Mouse (Mus musculus) forebrain, postnatal 0 days (tissue): ENCODE data around the gene Ube2m. TPM values are rescaled to one million over a fixed set of nuclear protein-coding genes. Genes with fewer than 3 reads are reported as not detected.
A peak's percentile ranks its signal among the peaks of the same experiment; 100 is the strongest.

ENCODE experiments used
- ATAC-seq: fragments of 200-750 bp; cut with Nextera tagmentation; 2 replicates; pipeline ENCODE4 v1.8.0; 2017; ENCODE audit warnings: mild to moderate bottlenecking, moderate library complexity
- DNase-seq: peaks from one replicate; pipeline ENCODE4 v3.0.0-alpha.2; 2015
- H3K27ac ChIP-seq: fragments of 300-500 bp; sonication (generic); 2 replicates; pipeline ENCODE4 v1.5.1; 2014; ENCODE audit warnings: low read depth, mild to moderate bottlenecking, antibody characterized with exemption, low read length, moderate library complexity, mixed read lengths
- H3K27me3 ChIP-seq: fragments of 300-500 bp; sonication (generic); 2 replicates; pipeline ENCODE4 v1.6.1; 2014; ENCODE audit warnings: mild to moderate bottlenecking, low read length, mixed read lengths; ENCODE audit not compliant: insufficient read depth
- H3K36me3 ChIP-seq: fragments of 300-500 bp; sonication (generic); 2 replicates; pipeline ENCODE4 v1.6.1; 2014; ENCODE audit warnings: mild to moderate bottlenecking, moderate library complexity; ENCODE audit not compliant: insufficient read depth
- H3K4me1 ChIP-seq: fragments of 300-500 bp; sonication (generic); 2 replicates; pipeline ENCODE4 v1.6.1; 2014; ENCODE audit warnings: antibody characterized with exemption; ENCODE audit not compliant: insufficient read depth
- H3K4me2 ChIP-seq: fragments of 300-500 bp; sonication (generic); 2 replicates; pipeline ENCODE4 v1.6.1; 2014; ENCODE audit warnings: low read depth, mild to moderate bottlenecking, moderate library complexity
- H3K4me3 ChIP-seq: fragments of 300-500 bp; sonication (generic); 2 replicates; pipeline ENCODE4 v1.5.1; 2014; ENCODE audit warnings: low read depth, low read length, mixed read lengths
- H3K9ac ChIP-seq: fragments of 300-500 bp; sonication (generic); 2 replicates; pipeline ENCODE4 v1.6.1; 2014; ENCODE audit warnings: mild to moderate bottlenecking
- H3K9me3 ChIP-seq: fragments of 300-500 bp; sonication (generic); 2 replicates; pipeline ENCODE4 v1.6.1; 2016; ENCODE audit warnings: low read length
- CTCF ChIP-seq: sonication (generic); IDR thresholded peaks from 2 replicates; pipeline ENCODE4 v1.5.1; 2016; ENCODE audit warnings: antibody characterized with exemption, control low read depth, low read depth
- WGBS: fragments of 180-500 bp; shearing (Covaris S2); extraction: QIAGEN DNeasy Blood & Tissue Kit; methylation state at CpG from one replicate; pipeline ENCODE4 v1.1.7; 2014; 5-methylcytosine and 5-hydroxymethylcytosine counted together
- polyA plus RNA-seq: library from polyadenylated mRNA; unstranded; fragments of >200 nt; fragmentation: Nextera tagmentation; extraction: Ambion mirVana; gene quantifications from 2 replicates; pipeline ENCODE4 v1.2.1, GENCODE M21; 2015
- total RNA-seq: library from RNA; depleted of rRNA; stranded (reverse); fragments of >200 nt; gene quantifications from 2 replicates; pipeline ENCODE4 v1.2.3, GENCODE M21; 2014

Ube2m gene
- total and polyA plus RNA-seq, 2 experiments from 2014 or later = 130 to 336 TPM

DNA sequence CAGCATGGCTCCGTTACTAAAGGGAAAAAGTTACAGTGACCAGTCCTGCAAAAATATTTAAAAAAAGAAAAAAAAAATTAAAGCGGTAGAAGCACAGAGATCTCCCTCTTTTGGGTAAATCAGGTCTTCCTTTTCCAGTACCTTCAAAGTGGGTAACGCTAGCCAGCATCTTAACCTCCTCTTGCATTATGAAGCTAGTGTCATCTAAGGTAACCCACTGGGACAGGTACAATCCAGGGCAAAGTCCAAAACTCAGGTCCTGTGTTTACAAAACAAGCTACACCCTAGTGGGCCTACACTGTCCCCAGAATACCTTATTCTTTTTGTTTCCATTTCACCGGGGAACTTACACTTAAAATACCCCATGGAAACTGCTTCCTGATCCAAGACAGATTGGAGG, 24.4 kb downstream of the Ube2m start:
- H3K4me2 ChIP-seq = no peak overlapping the region
- no peaks in the 10 kb centered on the region for H3K9me3 ChIP-seq
- 67% methylated on average over 4 of the region's 4 CpGs for WGBS
- DNase-seq (no peak), ATAC-seq (no peak)
- 0 out of 2 replicates have a peak, but pooled peaks cover 6% of the 10 kb centered on the region for H3K4me1 ChIP-seq
- no peak overlapping the region for H3K27ac ChIP-seq
- H3K9ac ChIP-seq = no peak overlapping the region
- no peak overlapping the region for H3K4me3 ChIP-seq
- no peaks in the 10 kb centered on the region for H3K27me3 ChIP-seq
- H3K36me3 ChIP-seq = no peaks in the 10 kb centered on the region
- no peak for TF ChIP-seq CTCF

DNA sequence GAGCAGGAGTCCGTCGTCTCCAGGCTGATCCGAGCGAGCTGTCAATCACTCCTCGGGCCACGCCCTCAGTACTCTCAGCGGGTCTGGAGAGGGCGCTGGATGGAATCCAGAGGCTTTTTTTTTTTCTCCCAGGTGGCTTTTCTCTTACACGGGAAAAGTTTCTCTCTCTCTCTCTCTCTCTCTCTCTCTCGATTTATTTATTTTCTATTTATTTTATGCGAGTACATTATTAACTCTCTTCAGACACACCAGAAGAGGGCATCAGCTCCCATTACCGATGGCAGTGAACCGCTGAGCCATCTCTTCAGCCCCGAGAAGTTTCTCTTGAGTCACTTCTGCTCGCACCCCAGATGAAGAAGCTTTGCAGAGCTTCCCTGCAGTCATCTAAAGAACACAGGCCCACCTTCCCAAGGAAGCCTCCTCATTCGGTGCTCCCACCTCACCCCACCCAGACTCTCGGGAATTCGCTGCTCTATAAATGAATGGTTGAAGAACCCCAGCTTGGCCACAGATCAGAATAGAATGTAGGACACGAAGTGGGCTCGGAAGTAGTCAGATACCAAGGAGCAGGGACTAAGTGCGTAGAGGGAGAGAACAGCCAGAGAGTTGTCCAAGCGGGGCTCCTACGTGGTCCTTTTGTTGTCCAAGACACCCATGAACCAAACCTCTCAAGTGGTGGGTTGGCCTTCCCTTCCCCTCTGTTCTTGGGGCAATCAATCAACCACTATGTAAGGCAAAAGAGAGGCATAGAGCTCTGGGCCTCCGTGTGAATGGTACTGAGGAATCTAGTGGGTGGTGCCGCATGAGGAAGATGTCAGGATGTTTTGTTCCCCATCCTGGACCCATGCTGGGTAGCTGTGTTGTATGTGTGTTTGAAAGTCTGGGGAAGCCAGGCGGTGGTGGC, 27.8 kb downstream of the Ube2m start, which contains the start of gene Zbtb45:
Gene Zbtb45 (minus strand): TSS at position 30 of the 904 bp plus-strand sequence.
- Histone ChIP-seq H3K9me3 (no peaks in the 10 kb centered on the region), H3K9ac (peak within 1 kb of the TSS; percentile 86), H3K36me3 (peaks cover 25% of the 10 kb centered on the region), H3K27ac (peak within 1 kb of the TSS; percentile 95), H3K4me1 (0 out of 2 replicates have a peak, but pooled peaks cover 6% of the 10 kb centered on the region), H3K4me2 (peak within 1 kb of the TSS; percentile 74), H3K4me3 (peak within 1 kb of the TSS; percentile 79), H3K27me3 (no peaks in the 10 kb centered on the region)
- TF ChIP-seq CTCF = no peak
- 10% methylated on average over 26 of the region's 26 CpGs for whole genome bisulfite sequencing
- ATAC-seq (no peak), DNase-seq (no peak)

- ATAC-seq = peak; percentile 93
- Histone ChIP-seq H3K36me3 (peaks cover 32% of the 10 kb centered on the region), H3K9me3 (no peaks in the 10 kb centered on the region), H3K4me3 (peak overlapping the region; percentile 79), H3K4me2 (peak overlapping the region; percentile 74), H3K4me1 (0 out of 2 replicates have a peak, but pooled peaks cover 6% of the 10 kb centered on the region), H3K9ac (peak overlapping the region; percentile 86), H3K27ac (peak overlapping the region; percentile 95), H3K27me3 (no peaks in the 10 kb centered on the region)
- DNase-seq = peak; percentile 97
- peak; percentile 89 for TF ChIP-seq CTCF
- WGBS = under 1% methylated on average over 42 of the region's 42 CpGs
Observed at GRCm38 (mm10) chr7:13009143-13010004, 28.7 kb downstream of the Ube2m start.

- WGBS = 51% methylated on average over 53 of the region's 57 CpGs
- TF ChIP-seq CTCF = no peak
- DNase-seq (no peak), ATAC-seq (no peak)
- Histone ChIP-seq H3K36me3 (peaks cover 35% of the 10 kb centered on the region), H3K4me1 (0 out of 2 replicates have a peak, but pooled peaks cover 6% of the 10 kb centered on the region), H3K27ac (no peak overlapping the region), H3K9me3 (no peaks in the 10 kb centered on the region), H3K27me3 (no peaks in the 10 kb centered on the region), H3K9ac (0 out of 2 replicates have a peak overlapping the region, but pooled peaks have one; percentile 18), H3K4me2 (no peak overlapping the region), H3K4me3 (no peak overlapping the region)
Observed at GRCm38 (mm10) chr7:13007341-13008092, 30.6 kb downstream of the Ube2m start.

DNA sequence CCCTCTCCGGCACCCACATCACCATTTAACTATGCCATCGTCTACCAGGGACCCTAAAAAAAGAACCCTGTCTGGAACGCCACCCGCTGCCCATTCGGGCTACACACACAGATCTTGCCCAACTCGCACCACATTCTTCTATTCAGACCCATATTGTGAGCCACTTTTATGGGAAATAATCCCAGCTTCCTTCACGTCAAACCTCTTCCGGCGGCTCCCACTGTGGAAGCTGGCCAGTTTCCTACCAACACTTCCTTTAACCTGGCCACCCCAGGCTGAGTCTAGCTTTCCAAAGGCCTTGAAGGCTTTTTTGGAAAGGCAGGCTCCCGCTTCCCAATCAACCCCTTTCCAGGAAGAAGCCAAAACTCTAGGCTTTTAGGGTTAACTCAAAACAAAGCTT, 31.5 kb downstream of the Ube2m start:
- Histone ChIP-seq H3K27ac (no peak overlapping the region), H3K4me2 (no peak overlapping the region), H3K27me3 (no peaks in the 10 kb centered on the region), H3K36me3 (peaks cover 35% of the 10 kb centered on the region), H3K9me3 (no peaks in the 10 kb centered on the region), H3K9ac (no peak overlapping the region), H3K4me3 (no peak overlapping the region), H3K4me1 (0 out of 2 replicates have a peak, but pooled peaks cover 6% of the 10 kb centered on the region)
- 87% methylated on average over 10 of the region's 10 CpGs for WGBS
- ATAC-seq = no peak
- DNase-seq = no peak
- no peak for TF ChIP-seq CTCF

DNA sequence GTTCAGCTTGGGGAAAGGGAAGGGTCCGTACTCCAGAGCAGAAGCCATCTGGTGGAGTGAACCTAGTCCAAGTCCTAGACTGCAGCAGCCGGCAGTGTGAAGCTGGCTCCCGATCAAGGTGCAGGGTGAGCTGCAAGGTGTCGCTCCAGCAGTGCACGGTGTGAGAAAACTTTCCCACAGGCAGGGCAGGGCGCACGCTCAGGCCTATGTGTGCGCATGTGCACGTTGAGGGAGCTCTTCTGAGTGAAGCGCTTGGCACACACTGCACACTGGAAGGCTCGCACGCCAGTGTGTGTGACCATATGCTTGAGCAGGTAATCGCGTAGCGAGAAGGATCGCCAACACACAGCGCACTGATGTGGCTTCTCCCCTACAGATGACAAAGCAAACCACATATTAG, 32.1 kb downstream of the Ube2m start:
- Histone ChIP-seq H3K4me3 (no peak overlapping the region), H3K9me3 (no peaks in the 10 kb centered on the region), H3K36me3 (peaks cover 35% of the 10 kb centered on the region), H3K9ac (no peak overlapping the region), H3K4me1 (0 out of 2 replicates have a peak, but pooled peaks cover 6% of the 10 kb centered on the region), H3K27me3 (no peaks in the 10 kb centered on the region), H3K4me2 (no peak overlapping the region), H3K27ac (no peak overlapping the region)
- TF ChIP-seq CTCF = no peak
- no peak for DNase-seq
- 81% methylated on average over 17 of the region's 17 CpGs for WGBS
- ATAC-seq = no peak
